Mouse (Mus musculus) cerebellum, postnatal 14 days (tissue): ENCODE measurements around the gene Trim10.

Source experiments
- DNase-seq, 2 experiments: peaks; one replicate each; pipeline ENCODE4 v3.0.0; 2021; ENCODE audit warnings: mixed read lengths in 2 of 2

The Trim10 gene

GRCm38 (mm10) chr17:36869284-36869954 lies at the start of gene Trim10:
TSS of gene Trim10 (plus strand) at chr17:36869574.
- DNase-seq: no peak

GRCm38 (mm10) chr17:36824005-36824404 lies 45.4 kb upstream of the Trim10 start:
- DNase-seq: peak; percentile 70 to 75

- peak; percentile 47 to 60 for DNase-seq
Measured at GRCm38 (mm10) chr17:36825525-36825924, 43.8 kb upstream of the Trim10 start.

- DNase-seq: peak; percentile 94 to 97
Measured at GRCm38 (mm10) chr17:36826002-36826401, 43.4 kb upstream of the Trim10 start.

GRCm38 (mm10) chr17:36828488-36828887 lies 40.9 kb upstream of the Trim10 start:
- DNase-seq: no peak

- DNase-seq: no peak
Measured at GRCm38 (mm10) chr17:36830470-36830869, 38.9 kb upstream of the Trim10 start.

- DNase-seq: no peak
Measured at GRCm38 (mm10) chr17:36832694-36833093, 36.7 kb upstream of the Trim10 start.

- peak; percentile 45 to 47 for DNase-seq
Measured at GRCm38 (mm10) chr17:36835591-36836426, 33.6 kb upstream of the Trim10 start.

- no peak for DNase-seq
Measured at GRCm38 (mm10) chr17:36836427-36836812, 33.0 kb upstream of the Trim10 start.

GRCm38 (mm10) chr17:36836874-36837647 lies 32.3 kb upstream of the Trim10 start, which contains the start of gene Trim26:
TSS of gene Trim26 (plus strand) at chr17:36837134.
- peak; percentile 98 to 99 for DNase-seq

GRCm38 (mm10) chr17:36839001-36839400 lies 30.4 kb upstream of the Trim10 start:
- DNase-seq: no peak

- no peak for DNase-seq
Measured at GRCm38 (mm10) chr17:36839931-36840330, 29.4 kb upstream of the Trim10 start.

- DNase-seq: no peak
Measured at GRCm38 (mm10) chr17:36840961-36841445, 28.4 kb upstream of the Trim10 start.

GRCm38 (mm10) chr17:36843696-36844095 lies 25.7 kb upstream of the Trim10 start:
- DNase-seq: no peak

GRCm38 (mm10) chr17:36844286-36844719 lies 25.1 kb upstream of the Trim10 start:
- DNase-seq: no peak

- DNase-seq: no peak
Measured at GRCm38 (mm10) chr17:36844725-36845124, 24.6 kb upstream of the Trim10 start.

GRCm38 (mm10) chr17:36848911-36849310 lies 20.5 kb upstream of the Trim10 start:
- no peak for DNase-seq

GRCm38 (mm10) chr17:36849992-36850391 lies 19.4 kb upstream of the Trim10 start:
- DNase-seq: no peak

GRCm38 (mm10) chr17:36851200-36851599 lies 18.2 kb upstream of the Trim10 start:
- no peak for DNase-seq

- DNase-seq: no peak
Measured at GRCm38 (mm10) chr17:36851627-36852026, 17.7 kb upstream of the Trim10 start.

- DNase-seq: no peak
Measured at GRCm38 (mm10) chr17:36855484-36855883, 13.9 kb upstream of the Trim10 start.

GRCm38 (mm10) chr17:36856236-36856635 lies 13.1 kb upstream of the Trim10 start:
- no peak for DNase-seq

GRCm38 (mm10) chr17:36858181-36858580 lies 11.2 kb upstream of the Trim10 start:
- DNase-seq: no peak
